Mouse (Mus musculus) right cerebral cortex, postnatal 36 days (tissue): ENCODE data around the gene Smox.

ENCODE experiments used
- DNase-seq, 2 experiments: peaks; one replicate each; pipeline ENCODE4 v3.0.0; 2022; ENCODE audit warnings: low spot score in 2 of 2, mixed read lengths in 1 of 2

Gene Smox

GRCm38 (mm10) chr2:131551701-131552620 lies 60.7 kb downstream of the Smox start:
- DNase-seq: no peak

- DNase-seq: no peak
These were observed 61.6 kb downstream of the Smox start for GRCm38 (mm10) chr2:131552736-131553400.

GRCm38 (mm10) chr2:131557896-131558295 lies 66.6 kb downstream of the Smox start:
- no peak for DNase-seq

GRCm38 (mm10) chr2:131560205-131560919 lies 69.1 kb downstream of the Smox start:
- DNase-seq: no peak

- peak in 1 of 2 experiments; percentile 24 for DNase-seq
These were observed 70.1 kb downstream of the Smox start for GRCm38 (mm10) chr2:131561344-131561870.

GRCm38 (mm10) chr2:131561891-131562585 lies 70.7 kb downstream of the Smox start, which contains the start of gene Adra1d:
Adra1d (minus strand) TSS chr2:131562283.
- no peak for DNase-seq

- peak in 1 of 2 experiments; percentile 52 for DNase-seq
These were observed 71.4 kb downstream of the Smox start for GRCm38 (mm10) chr2:131562586-131563122.
